Mouse (Mus musculus): ENCODE measurements around the gene Nmb.

Nmb gene

DNA sequence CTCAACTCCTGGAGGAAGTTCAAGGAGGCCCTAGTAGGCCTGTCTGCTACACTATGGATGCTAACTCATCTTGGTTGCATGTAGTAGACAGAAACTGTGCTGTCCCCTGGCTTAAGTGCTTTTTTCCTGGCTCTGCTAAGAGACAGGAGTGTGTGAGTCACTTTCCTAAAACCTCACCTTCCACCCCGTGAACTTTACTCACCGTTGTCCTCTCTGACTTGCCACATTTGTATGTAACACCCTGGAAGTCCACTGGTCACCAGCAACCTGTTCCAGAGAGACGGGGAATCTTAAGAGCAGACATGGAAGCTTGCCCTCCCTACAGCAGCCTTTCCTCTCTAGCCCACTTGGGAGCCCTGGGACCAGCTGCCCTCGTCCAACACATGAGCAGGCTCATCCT is 7.2 kb downstream of the Nmb start:
- DNase-seq (ENCODE audit: low spot score in 2 of 2) = no peak

DNA sequence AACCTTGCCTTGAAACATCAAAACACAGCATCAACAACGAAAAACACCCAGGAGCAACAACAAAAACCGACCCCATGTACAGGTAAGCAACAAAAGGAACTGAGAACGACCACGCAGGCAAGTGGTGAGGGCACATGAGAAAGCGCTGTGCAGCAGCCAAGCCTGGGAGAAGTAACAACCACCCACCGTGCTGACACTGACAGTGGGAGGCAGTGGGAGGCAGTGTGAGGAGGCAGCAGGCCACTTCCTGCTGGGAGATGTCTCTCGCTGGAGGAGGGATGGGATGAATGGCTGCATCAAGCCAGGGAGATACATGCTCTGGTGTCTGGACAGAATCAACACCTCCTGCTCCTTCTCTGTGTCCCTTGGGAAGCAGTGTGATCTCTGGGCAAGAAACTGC is 7.7 kb downstream of the Nmb start:
- no peak for DNase-seq (ENCODE audit: low spot score in 2 of 2)

DNA sequence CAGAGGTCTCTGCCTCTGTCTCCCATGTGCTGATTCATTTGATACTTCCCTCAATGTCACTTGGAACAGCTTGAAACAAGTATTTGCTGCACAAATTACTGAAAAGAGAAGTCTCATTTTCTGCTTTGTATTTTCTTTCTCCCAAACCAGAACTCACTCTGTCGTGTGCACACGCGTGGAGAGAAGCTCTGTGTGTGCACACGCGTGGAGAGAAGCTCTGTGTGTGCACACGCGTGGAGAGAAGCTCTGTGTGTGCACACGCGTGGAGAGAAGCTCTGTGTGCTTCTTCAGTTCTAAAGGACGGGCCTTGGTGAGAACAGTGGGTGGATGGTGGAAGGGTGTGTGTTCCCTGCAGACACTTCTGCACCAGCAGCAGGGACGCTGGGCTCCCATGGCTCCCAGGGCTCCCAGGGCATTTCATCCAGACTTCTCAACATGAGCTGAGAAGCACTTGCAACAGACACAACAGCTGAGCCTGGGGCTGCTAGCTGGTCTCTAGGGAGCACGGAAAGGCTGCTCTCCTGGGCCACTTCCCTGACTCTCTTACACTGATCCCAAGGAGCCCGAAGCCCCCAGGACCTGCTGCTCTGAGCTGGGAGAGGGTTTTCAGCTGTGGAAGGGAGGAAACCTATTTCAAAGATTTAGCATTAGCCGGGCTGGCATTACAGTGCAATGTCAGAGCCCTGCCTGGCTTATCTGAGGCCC is 9.9 kb downstream of the Nmb start:
- no peak for DNase-seq (ENCODE audit: low spot score in 2 of 2)

DNA sequence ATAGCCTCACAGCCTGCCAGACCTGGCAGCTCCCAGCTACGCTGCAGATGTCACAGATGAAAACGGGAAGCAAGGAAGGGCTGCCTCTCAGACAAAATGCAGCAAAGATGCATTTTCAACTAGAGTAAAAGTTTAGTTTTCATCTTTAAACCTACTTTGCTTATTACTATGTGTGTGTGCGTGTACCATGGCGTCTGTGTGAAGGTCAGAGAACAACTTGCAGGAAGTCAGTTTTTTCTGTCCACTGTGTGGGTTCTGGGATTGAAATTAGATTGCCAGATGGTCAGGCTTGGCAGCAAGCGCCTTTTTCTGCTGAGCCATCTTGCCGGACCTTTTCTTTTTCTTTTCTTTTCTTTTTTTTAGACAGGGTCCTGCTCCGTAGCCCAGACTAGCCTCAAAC is 10.7 kb downstream of the Nmb start:
- DNase-seq (ENCODE audit: low spot score in 2 of 2) = no peak

DNA sequence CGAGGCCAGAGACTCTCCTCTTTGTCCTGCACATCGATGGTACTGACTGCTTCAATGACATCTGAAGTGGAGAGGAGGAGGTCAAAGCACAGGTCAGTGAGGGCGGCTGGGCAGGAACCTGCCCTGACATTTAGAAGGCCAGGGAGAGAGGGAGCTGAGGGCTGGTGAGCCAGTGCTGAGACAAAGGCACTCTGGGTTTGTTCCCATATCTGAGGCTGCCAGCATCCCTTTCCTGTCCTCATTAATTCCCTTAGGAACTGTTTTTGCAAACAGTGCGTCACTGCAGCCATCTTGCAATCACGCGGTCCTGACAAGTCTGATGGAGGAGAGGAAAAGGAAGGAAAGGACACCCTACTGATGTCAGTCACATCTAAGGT is 11.1 kb downstream of the Nmb start:
- DNase-seq (ENCODE audit: low spot score in 2 of 2) = no peak

DNA sequence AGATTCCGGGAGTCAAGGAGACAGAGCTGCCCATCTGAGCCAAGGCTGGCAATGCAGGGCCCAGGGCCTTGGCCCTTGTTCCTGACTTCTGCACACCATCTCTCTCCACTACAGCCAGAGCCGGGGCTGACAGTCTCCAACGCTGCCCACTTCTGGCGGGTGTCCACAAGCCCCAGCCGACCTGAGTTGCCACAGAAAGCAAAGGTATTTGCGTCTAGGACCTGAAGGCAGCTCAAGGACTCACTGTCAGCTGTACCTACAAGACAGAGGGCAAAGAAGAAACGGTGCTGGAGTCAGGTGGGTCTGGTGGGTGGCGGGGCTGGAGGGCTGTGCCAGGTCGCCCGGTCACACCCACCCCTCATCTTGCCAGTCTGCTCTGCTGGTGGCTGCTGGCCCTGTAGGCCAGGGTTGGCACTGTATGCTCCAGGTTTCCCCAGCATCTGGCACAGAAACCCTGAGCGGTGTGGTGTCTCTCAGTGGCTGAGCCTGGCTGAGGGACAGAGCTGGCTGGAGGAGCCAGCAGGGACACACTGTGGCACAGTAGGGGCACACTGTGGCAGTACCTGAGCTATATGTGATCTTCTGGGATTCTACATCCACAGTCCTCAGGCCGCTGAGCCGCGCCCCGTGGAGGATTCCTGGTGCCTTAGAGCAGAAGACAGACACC is 11.7 kb downstream of the Nmb start:
- no peak for DNase-seq (ENCODE audit: low spot score in 2 of 2)

DNA sequence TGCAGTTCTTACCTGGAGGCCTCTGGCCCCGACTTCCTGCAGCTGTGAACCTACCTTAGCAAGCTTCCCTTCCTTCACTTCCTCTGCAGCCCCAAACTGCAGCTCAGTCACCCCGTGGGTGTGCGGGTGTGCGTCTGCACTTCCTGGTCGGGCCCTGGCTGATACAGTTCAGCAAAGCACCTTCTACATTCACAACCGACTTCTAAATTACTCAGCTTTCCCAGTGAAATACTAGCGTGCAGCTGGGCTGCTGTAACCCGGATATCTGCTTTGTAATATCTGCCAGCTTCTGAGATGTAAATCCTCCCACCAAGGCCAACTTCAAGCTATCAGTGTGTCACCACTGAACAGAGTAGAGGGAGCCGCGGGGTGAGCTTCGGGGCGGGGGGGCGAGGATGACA is 15.0 kb downstream of the Nmb start:
- DNase-seq (ENCODE audit: low spot score in 2 of 2) = no peak

DNA sequence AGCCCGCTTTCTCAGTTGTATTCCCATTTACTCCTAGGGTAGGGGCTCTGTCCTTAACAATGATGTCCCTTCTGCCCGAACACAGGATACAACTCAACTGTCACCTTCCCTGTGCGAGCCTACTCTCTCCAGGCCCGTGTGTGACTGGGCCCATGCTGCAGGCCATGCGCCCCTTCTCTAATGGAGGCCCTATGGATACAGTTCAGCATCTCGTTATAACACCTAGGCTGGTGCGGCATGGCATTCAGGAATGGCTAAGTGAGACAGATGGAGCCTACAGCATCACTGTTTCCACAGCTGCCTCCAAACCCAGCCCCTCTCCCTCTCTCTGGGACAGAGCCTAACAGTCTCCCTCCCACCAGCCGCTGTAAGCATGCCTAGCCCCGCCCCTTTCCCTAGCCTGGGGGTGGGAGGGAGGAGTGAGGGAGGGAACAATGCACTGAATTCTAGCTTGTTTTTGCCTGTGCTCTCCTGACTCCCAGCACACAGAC is 15.8 kb downstream of the Nmb start:
- DNase-seq (ENCODE audit: low spot score in 2 of 2) = no peak

DNA sequence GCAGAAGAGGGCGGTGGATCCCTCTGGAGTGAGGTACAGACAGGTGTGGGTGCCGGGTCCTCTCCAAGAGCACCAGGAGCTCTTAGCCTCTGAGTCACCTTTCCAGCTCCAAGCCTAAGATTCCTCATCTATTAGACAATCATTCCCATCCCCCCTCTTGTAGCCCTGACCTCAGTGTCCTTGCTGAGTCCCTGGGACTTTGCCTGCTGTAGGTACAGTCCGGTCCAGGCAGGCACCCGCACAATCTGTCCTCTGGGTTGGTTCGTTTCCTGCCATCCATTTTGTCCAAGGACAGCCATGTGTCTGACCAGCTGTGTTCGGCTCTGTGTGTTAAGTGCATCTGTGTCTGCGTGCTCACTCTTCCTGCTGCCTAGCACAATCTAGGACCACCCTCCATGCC is 16.3 kb downstream of the Nmb start:
- no peak for DNase-seq (ENCODE audit: low spot score in 2 of 2)

DNA sequence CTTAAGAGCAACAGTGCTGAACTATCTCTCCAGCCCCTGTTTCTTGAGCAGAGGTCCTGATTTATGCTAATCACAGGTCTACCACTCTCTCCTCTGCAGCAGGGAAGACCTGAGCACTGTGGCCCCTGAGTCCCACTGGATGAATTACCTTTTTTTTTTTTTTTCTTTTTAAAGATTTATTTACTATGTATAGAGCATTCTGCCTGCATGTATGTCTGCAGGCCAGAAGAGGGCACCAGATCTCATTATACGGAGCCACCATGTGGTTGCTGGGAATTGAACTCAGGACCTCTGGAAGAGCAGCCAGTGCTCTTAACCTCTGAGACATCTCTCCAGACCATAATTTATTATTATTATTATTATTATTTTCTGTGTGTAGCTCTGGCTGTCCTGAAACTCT is 19.2 kb downstream of the Nmb start:
- DNase-seq (ENCODE audit: low spot score in 2 of 2) = no peak

DNA sequence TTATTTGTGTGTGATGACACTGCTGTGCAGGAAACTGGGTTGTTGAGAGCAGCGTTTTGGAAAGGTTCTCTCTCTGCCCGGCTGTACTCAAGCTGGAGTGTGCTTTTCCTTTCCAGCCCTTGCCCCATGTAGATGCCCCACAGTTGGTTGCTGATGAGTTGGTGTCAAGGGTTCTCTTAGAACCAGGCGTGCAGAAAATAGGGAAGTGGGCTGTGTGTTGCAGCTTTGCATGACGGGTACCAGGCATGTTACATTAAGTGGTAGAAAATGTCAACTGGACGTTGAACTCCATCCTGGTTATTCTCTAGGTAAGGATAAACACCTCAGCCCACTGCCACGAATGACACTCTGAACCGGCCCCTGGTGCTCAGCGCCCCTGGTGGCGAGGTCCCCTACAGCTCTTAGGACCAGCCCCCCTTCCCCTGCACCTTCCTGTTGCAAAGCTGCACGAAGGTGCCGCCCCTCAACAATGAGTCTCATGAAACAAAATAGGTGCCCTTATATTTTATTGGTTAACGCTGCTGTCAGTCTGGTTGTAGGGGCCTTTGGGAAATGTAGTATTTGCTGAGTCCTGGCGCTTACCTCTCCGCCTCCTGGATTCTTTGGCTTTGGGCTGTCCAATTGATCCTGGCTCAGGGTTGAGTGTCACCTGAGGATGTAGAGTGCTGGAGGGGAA is 21.9 kb downstream of the Nmb start:
- DNase-seq (ENCODE audit: low spot score in 2 of 2) = peak; percentile 65 to 68

DNA sequence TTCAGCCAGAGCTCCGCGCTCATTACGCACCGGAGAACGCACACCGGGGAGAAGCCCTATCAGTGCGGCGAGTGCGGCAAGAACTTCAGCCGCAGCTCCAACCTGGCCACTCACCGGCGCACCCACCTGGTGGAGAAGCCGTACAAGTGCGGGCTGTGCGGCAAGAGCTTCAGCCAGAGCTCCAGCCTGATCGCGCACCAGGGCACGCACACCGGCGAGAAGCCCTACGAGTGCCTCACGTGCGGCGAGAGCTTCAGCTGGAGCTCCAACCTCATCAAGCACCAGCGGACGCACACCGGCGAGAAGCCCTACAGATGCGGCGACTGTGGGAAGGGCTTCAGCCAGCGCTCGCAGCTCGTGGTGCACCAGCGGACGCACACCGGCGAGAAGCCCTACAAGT is 29.1 kb downstream of the Nmb start:
- DNase-seq (ENCODE audit: low spot score in 2 of 2) = no peak

DNA sequence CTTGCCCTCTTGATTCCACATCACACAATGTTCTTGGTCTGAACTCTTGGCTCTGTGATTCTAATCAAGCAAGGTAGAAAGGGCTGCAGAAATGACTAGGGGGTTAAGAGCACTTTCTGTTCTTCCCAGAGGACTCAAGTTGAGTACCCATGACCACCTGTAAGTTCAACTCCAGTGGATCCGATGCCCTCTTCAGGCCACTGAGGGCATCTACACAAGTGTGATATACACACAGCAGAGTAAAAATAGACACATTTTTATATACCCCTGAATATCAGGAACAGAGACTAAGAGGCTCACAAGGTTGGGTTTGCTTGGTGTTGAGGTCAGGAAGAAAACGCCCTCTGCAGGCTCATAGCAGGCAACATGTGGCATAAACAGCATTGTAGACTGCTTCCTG is 31.2 kb downstream of the Nmb start:
- DNase-seq (ENCODE audit: low spot score in 2 of 2) = no peak

DNA sequence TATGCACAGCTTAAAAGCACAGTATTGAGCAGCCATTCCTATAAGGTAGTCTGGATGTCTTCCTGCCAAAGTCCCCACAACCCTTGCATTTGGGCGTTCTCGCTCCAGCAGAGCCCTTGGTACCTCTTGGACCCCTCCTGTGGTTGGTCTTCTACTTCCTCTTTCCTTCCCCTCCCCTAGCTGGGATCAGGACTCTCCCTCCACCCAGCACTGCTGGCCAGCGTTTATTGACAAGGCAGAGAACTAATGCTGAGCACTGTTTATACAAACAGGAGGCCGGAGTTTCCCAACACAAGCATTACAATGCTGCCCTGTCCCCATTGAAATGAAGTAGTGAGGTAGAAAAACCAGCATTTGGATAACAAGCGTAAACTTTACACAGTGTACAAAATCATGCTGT is 31.8 kb downstream of the Nmb start:
- no peak for DNase-seq (ENCODE audit: low spot score in 2 of 2)

DNA sequence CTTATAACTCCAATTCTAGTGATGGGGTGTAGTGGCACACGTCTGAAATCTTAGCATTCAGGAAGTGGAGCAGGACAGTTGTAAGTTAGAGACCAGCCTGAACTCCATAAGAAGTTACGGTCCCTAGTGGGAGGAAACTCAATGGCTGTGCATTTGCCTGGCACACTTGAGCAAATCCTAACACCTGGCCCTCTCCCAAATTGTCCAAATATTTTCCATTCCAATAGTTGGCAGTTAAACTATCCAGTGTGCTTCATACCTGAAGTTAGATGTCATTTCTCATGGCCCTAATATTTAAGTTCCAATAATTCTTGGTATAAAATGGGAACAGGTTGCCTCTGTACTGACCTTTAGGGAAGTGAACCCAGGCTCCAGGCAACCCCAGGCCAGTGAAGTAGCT is 36.2 kb downstream of the Nmb start:
- DNase-seq (ENCODE audit: low spot score in 2 of 2) = no peak

DNA sequence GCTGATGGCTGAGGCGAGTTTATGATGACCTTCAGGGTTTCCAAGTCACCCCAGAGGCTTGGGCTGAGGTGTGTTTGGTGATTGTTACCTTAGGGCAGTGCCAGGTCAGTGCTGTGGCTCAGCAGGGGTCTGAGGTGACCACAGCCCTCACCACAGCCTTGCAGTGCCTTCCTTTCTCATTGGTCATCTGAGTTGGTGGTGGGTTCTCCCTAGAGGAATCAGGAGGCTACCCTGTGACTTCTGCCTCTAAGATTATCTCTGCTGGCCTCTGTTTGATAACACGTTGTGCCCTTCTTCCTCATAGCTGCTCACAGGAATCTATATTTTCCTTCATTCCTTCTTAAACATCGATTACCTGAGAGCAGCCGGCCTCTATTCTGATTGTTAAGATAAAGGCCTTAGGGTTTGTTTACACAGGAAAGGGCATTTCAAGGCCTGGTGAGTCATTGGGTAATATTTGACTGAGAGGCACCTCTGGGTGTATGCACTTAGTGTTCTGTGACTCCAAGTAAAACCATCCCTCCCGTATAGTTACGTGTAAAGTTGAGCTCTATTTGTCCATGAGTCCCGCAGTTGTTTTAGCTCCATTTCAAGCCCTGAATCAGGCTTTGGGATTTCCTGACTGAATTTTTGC is 38.2 kb downstream of the Nmb start:
- no peak for DNase-seq (ENCODE audit: low spot score in 2 of 2)

DNA sequence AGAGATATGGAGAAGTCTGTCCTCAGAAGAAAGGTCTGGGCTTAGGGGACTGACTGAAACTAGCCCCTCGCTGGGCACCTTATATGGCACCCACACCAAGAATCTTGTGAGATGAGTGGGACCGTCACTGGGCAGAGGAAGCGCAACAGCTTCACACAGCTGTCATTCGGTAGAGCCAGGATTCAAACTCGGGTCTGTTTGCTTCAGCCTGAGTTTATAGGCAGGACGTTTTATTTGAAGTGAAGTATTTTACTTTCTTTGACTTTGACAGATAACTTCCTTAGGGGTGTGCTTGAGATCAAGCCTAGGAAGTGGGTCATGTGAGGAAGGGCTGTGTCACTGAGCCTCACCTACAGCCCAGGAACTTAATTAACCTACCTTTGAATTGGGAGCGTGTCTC is 39.4 kb downstream of the Nmb start:
- DNase-seq (ENCODE audit: low spot score in 2 of 2) = no peak

DNA sequence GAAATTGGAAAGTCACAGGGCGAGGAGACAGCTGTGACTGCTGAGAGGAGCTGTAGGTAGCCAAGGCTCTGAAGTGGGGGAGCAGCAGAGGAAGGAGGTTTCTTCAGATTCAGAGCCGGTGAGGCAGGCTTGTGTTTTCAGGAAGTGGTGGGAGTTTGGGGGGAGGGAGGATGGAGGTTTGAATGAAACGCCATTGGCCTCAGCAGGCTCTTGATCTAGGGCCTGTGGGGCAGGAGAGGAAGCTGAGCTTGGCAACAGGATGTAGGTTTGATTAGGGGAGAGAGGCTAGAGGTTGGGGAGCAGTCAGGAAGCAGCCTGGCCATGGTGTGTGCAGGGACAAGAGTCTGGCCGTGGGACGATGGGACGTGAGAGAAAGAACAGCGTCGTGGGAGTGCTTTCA is 40.0 kb downstream of the Nmb start:
- no peak for DNase-seq (ENCODE audit: low spot score in 2 of 2)

DNA sequence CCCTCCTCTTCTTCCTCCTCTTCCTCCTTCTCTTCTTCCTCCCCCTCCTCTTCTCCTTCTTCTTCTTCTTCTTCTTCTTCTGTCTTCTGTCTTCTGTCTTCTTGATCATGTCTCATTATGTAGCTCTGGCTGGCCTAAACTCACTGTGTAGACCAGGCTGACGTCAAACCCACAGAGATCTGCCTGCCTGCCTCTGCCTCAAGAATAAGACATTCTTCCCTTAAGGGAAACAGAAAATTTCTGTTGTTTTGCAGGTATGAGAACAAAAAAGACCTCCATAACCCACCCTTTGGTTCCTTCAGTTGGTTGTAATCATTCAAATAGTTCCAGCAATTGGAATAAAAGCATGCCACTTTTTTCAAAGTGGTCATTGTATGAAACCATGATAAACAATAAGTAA is 40.7 kb downstream of the Nmb start:
- DNase-seq (ENCODE audit: low spot score in 2 of 2) = no peak

DNA sequence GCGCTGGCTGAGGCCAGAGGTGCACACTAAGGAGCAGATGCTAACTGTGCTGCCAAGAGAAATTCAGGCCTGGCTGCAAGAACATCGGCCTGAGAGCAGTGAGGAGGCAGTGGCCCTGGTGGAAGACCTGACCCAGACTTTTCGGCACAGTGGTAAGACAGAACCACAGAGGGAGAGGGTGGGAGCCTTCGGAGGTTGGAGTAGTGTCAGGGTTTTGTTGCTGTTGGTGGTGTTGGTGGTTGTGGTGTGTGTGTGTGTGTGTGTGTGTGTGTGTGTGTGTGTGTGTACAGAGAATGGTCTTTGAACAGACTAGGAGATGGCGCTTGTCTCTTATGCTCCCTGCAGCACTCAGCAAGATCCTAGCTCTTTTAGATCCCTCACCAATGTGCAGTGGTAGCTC is 41.4 kb downstream of the Nmb start:
- DNase-seq (ENCODE audit: low spot score in 2 of 2) = no peak

DNA sequence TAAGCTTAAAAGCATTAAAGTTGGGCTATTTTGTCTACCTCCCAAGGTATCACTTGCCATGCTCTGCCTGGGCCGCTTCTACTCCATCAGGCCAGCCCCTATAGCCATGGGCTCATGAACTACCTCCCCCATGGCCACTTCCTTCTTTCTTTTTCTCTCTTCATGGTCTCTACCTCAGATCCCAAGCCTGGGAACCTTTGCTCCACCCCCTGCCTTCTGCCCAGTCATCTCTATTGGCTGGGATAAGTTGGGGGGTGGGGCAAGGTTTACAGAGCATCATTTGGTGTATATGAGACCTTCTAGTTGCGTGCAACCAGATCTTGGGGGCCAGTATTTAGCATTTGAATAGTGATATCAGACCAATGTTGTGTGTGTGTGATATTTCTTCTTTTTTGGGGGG is 42.4 kb downstream of the Nmb start:
- no peak for DNase-seq (ENCODE audit: low spot score in 2 of 2)

DNA sequence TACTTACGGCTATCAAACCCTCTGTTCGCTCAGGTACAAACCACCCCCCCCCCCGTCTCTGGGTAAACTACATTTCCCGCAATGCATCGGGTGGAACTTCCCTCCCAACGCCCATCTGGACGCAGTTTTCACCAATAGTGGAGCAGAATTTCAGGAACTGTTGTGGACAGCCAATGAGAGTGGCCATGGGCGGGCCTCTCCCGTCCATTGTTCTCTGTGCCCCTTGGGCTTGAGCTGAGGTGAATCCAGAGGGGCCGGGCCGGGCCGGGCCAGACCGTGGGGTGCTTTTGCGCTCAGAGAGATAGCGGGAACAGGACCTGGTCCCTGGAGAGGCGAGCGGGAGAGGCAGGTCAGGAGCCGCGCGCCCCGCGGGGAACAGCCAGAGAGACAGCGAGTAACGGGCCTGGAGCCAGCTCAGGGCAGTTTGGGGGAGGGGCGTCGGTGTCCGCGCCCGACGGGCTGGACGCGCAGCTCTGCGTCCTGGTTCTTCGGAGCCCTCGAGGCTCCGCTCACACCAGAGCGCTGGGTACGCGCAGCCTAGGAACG is 44.1 kb downstream of the Nmb start, which contains the start of gene Zscan2:
Gene Zscan2, plus strand, starts transcription at position 192 of the 546 bp plus-strand sequence.
- DNase-seq (ENCODE audit: low spot score in 2 of 2) = peak; percentile 90 to 92
